ENCODE assay signal across 18 mouse cellular contexts in genomic region chr13:119724541-119724940, GRCm38 (mm10). TPM values are rescaled to one million over a fixed set of nuclear protein-coding genes. Genes with fewer than 3 reads are reported as not detected.
A peak's percentile ranks its signal among the peaks of the same experiment; 100 is the strongest.
DNase-seq lines count a peak whose midpoint lies in the region; ATAC-seq lines count a peak whose summit lies in the region.
"Had no signal": no experiment of that assay in that cellular context is flagged by ENCODE, and none has a peak within 500 bp of the region (broad histone marks: within the 10 kb centered on the region; RNA-seq: fewer than 3 reads in every experiment).

No protein-coding gene starts in this region.

- no peaks in the 10 kb centered on the region for H3K4me1 ChIP-seq in embryonic facial prominence, embryonic 14.5 days (ENCODE audit: control insufficient read depth, insufficient read depth, low read length)
- peaks cover 6% of the 10 kb centered on the region; the same call in 1 of the 2 replicates for H3K4me1 ChIP-seq in embryonic facial prominence, embryonic 10.5 days
- H3K4me1 ChIP-seq: embryonic facial prominence, embryonic 15.5 days; forebrain, embryonic 13.5 days; liver, embryonic 13.5 days; neural tube, embryonic 12.5 days had no signal

- no peaks in the 10 kb centered on the region for H3K27me3 ChIP-seq in embryonic facial prominence, embryonic 14.5 days (replicated peaks; ENCODE audit: control insufficient read depth, insufficient read depth, low read length)
- no peaks in the 10 kb centered on the region for H3K27me3 ChIP-seq in embryonic facial prominence, embryonic 10.5 days (replicated peaks; ENCODE audit: low read depth, poor library complexity, severe bottlenecking)
- H3K27me3 ChIP-seq: embryonic facial prominence, embryonic 15.5 days; forebrain, embryonic 13.5 days; liver, embryonic 13.5 days; neural tube, embryonic 12.5 days had no signal

- H3K36me3 ChIP-seq in embryonic facial prominence, embryonic 14.5 days (ENCODE audit: control insufficient read depth, insufficient read depth, low read length) = no peaks in the 10 kb centered on the region
- H3K36me3 ChIP-seq in embryonic facial prominence, embryonic 10.5 days (replicated peaks) = no peaks in the 10 kb centered on the region
- H3K36me3 ChIP-seq: embryonic facial prominence, embryonic 15.5 days; liver, embryonic 13.5 days; neural tube, embryonic 12.5 days had no signal

- peak; percentile 17 for DNase-seq in embryonic facial prominence, embryonic 14.5 days (ENCODE audit: low spot score)
- no peak for DNase-seq in embryonic facial prominence, embryonic 10.5 days (ENCODE audit: low spot score)
- peak; percentile 48 for DNase-seq in kidney, adult 9 months
- DNase-seq in kidney, adult 18-20 months = no peak
- peak; percentile 38 for DNase-seq in lung, postnatal 36 days
- DNase-seq in lung, postnatal 4 days = no peak
- DNase-seq in right cerebral cortex, adult 2 months (ENCODE audit: low spot score in 2 of 2) = no peak
- DNase-seq: adrenal gland, postnatal 14 days; cerebellum, adult 8-10 months; heart, postnatal 14 days; kidney, postnatal 25 days; liver, embryonic 13.5 days; right cerebral cortex, postnatal 4 days had no signal

- 84% methylated on average over 7 of the region's 7 CpGs for WGBS in embryonic facial prominence, embryonic 14.5 days
- 88% methylated on average over 7 of the region's 7 CpGs for WGBS in embryonic facial prominence, embryonic 10.5 days

- no peak overlapping the region for H3K4me3 ChIP-seq in embryonic facial prominence, embryonic 14.5 days (ENCODE audit: low read depth, low read length)
- no peak overlapping the region for H3K4me3 ChIP-seq in embryonic facial prominence, embryonic 10.5 days
- H3K4me3 ChIP-seq: embryonic facial prominence, embryonic 15.5 days; forebrain, embryonic 13.5 days; liver, embryonic 13.5 days; neural tube, embryonic 12.5 days had no signal

- no peak overlapping the region for H3K27ac ChIP-seq in embryonic facial prominence, embryonic 14.5 days (replicated peaks; ENCODE audit: low read depth, low read length)
- H3K27ac ChIP-seq in embryonic facial prominence, embryonic 10.5 days (replicated peaks) = no peak overlapping the region
- H3K27ac ChIP-seq: embryonic facial prominence, embryonic 15.5 days; forebrain, embryonic 13.5 days; liver, embryonic 13.5 days; neural tube, embryonic 12.5 days had no signal

- no peak overlapping the region for H3K4me2 ChIP-seq in embryonic facial prominence, embryonic 14.5 days (ENCODE audit: low read depth, low read length)
- H3K4me2 ChIP-seq: embryonic facial prominence, embryonic 15.5 days; forebrain, embryonic 13.5 days; liver, embryonic 13.5 days; neural tube, embryonic 12.5 days had no signal

- H3K9me3 ChIP-seq in embryonic facial prominence, embryonic 14.5 days (ENCODE audit: control insufficient read depth, low read length) = no peaks in the 10 kb centered on the region
- no peaks in the 10 kb centered on the region for H3K9me3 ChIP-seq in embryonic facial prominence, embryonic 10.5 days
- H3K9me3 ChIP-seq: embryonic facial prominence, embryonic 15.5 days; forebrain, embryonic 13.5 days; liver, embryonic 13.5 days; neural tube, embryonic 12.5 days had no signal

- no peak overlapping the region for H3K9ac ChIP-seq in embryonic facial prominence, embryonic 14.5 days (ENCODE audit: low read depth, low read length)
- H3K9ac ChIP-seq: embryonic facial prominence, embryonic 15.5 days; forebrain, embryonic 13.5 days; liver, embryonic 13.5 days; neural tube, embryonic 12.5 days had no signal

- no peak for ATAC-seq in embryonic facial prominence, embryonic 14.5 days (ENCODE audit: low read depth)
- no peak for ATAC-seq in megakaryocyte-erythroid progenitor cell, adult 5-6 weeks (replicated peaks; ENCODE audit: low FRiP score, low TSS enrichment, poor library complexity, severe bottlenecking)
- ATAC-seq: forebrain, embryonic 13.5 days; midbrain, embryonic 16.5 days had no signal

RNA-seq across cellular contexts. Expression of gene Nim1k, which starts 31.1 kb away (rescaled TPM):
- polyA plus RNA-seq in embryonic facial prominence, embryonic 14.5 days (2014; fragmentation: Nextera tagmentation; extraction: Ambion mirVana) = 1.8 and 2.3 TPM in 2 replicates
- polyA plus RNA-seq in embryonic facial prominence, embryonic 10.5 days (2016; fragmentation: Nextera tagmentation; extraction: Ambion mirVana) = 1.2 and 1.7 TPM in 2 replicates
- total RNA-seq in megakaryocyte-erythroid progenitor cell, adult 5-6 weeks (2014; fragmentation: Nextera tagmentation) = 0.37 TPM in 1 of 2 replicates, not detected in the other
- 0.33 and 0.50 TPM in 2 replicates for total RNA-seq in megakaryocyte-erythroid progenitor cell, adult 5-6 weeks (2017)

RNA-seq across cellular contexts. Expression of gene Hmgcs1, which starts 34.4 kb away (rescaled TPM):
- polyA plus RNA-seq in embryonic facial prominence, embryonic 14.5 days (2014; fragmentation: Nextera tagmentation; extraction: Ambion mirVana) = 123 and 141 TPM in 2 replicates
- polyA plus RNA-seq in embryonic facial prominence, embryonic 10.5 days (2016; fragmentation: Nextera tagmentation; extraction: Ambion mirVana) = 245 and 273 TPM in 2 replicates
- total RNA-seq in megakaryocyte-erythroid progenitor cell, adult 5-6 weeks (2014; fragmentation: Nextera tagmentation) = 13.1 and 15.6 TPM in 2 replicates
- 25.0 and 38.1 TPM in 2 replicates for total RNA-seq in megakaryocyte-erythroid progenitor cell, adult 5-6 weeks (2017)

Comparison
In these comparisons a context has a peak if more than half of its experiments do, and no peak if none do; other contexts are left out.
1. DNase-seq: peak in embryonic facial prominence, embryonic 14.5 days (single experiment), kidney, adult 9 months (single experiment) and lung, postnatal 36 days (single experiment); none in embryonic facial prominence, embryonic 10.5 days (single experiment), kidney, adult 18-20 months (single experiment), lung, postnatal 4 days (0 of 2) and right cerebral cortex, adult 2 months (0 of 2).